Mouse (Mus musculus) megakaryocyte, embryonic 14.5 days (primary cell): ENCODE measurements around the gene Ccdc63.
"Not testable (repeated sequence)": the region's sequence is repeated elsewhere in the genome, so short reads cannot be mapped to it uniquely, and the experiment has no call there.

Source experiments
- FLI1 ChIP-seq: IDR thresholded peaks from 2 replicates; pipeline ENCODE4 v1.6.1; 2012; ENCODE audit warnings: low read length, inconsistent platforms, mixed read lengths
- GATA1 ChIP-seq: IDR thresholded peaks from 3 replicates; pipeline ENCODE4 v1.6.1; 2012; ENCODE audit warnings: mixed read lengths, low read length, inconsistent platforms, borderline replicate concordance

- not testable (repeated sequence) for TF ChIP-seq GATA1, FLI1
These were observed 11.9 kb upstream of the Ccdc63 start for GRCm38 (mm10) chr5:122152508-122152907.
